Mouse (Mus musculus): ENCODE measurements around the gene Panx1.

Gene Panx1

DNA sequence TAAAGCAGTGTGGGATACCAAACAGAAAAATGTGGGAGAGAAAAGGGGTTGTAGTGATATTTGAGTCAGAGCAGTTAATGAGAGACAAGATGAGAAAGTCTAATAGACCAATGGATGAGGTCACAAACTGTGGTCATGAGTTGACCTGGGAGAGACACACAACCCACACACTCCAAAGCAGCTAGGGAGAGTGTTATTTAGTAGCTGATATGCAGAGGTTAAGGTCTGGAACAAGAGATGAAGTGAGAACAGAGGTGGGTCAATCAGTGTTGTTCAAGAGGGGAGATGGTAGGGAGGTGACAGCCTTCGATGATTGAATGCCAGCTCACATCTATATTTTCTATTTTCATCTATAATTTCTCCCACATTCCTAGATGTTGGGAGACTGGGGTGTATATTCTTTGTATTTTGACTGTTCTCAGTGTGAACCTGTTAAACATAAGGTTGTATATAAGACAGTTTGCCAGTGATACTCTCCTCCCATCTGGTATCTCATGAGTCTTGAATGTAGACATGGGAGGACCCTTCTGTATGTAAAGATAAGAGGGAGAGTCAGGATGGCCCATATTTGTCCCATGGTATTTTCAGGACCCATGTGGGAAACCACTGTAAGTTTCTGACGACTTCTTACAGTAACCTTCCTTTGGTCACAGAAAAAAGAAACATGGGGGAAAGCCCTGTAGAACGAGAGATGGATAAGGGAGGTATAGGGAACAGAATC lies 74.3 kb downstream of the Panx1 start:
- DNase-seq (ENCODE audit: low spot score) = no peak

DNA sequence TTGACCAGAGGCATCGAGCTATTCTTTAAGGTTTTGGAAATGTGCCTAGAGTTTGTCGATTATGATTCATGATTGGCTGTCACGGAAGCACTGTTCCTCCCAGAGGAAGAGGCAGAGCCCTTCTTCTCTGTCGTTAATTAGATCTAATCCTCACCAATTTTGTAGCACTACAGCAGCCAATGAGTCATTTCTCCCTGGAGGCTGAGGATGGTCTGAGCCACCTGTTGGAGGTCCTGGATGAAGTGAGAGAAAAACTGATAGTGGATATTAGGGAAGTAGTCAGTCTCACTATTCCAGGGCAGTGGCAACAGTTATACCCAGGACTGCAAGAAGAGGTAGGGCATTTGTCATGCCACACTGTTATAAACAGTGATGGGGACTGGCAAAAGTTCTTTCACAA lies 75.1 kb downstream of the Panx1 start:
- DNase-seq (ENCODE audit: low spot score) = no peak

DNA sequence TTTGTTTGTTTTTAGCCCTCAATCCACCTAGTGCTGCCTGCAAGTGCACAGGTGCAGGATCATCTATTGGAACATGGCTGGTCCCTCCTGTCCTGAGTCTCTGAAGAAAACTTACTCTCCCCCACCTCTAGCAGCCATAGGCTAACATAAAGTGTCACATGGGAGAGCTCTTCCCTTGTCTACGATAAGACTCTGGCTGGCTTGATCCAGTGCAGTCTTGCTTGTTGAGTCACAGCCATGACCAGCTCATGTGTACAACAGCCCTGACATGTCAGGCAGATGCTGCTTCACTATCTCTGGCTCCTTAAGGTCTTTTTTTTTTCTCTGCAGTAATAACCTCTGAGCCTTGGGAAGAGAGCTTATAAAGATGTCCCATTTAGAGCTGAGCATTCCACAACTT lies 77.7 kb downstream of the Panx1 start:
- DNase-seq (ENCODE audit: low spot score) = no peak

DNA sequence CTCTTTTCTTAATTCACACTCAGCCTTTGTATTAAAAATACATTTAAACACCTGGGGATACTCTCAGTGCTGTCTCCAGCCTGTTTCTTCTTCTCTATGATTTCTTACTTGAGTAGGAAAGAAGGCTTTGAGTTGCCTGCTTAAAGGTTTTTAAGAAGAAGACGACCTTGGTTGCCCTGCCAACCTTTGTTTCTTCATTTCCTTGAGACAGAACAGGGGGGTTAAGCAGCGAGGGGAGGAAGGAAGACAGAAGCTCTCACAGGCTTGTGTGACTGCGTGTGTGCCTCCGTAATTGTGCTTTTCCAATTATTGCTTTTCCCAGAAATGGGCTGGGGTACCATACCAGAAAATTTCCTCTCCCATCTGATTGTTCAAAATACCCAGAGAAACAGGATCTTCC lies 78.5 kb downstream of the Panx1 start:
- DNase-seq (ENCODE audit: low spot score) = no peak

DNA sequence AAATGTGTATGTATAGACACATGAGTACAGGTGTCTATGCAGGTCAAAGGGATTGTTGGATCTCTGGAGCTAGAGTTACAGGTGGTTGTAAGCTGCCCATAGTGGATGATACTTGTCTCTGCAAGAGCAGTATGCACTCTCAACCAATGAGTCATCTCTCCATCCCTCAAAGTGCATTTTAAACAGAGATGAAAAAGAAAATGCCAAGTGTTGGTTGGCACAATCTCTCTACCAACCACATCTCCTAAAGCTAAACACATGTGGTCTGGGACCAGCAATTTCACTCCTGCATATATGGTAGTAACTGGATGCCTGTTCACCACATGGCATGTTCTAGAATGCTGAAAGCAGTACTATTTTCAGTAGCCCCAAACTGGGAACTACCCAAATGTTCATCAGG lies 79.9 kb downstream of the Panx1 start:
- no peak for DNase-seq (ENCODE audit: low spot score)

DNA sequence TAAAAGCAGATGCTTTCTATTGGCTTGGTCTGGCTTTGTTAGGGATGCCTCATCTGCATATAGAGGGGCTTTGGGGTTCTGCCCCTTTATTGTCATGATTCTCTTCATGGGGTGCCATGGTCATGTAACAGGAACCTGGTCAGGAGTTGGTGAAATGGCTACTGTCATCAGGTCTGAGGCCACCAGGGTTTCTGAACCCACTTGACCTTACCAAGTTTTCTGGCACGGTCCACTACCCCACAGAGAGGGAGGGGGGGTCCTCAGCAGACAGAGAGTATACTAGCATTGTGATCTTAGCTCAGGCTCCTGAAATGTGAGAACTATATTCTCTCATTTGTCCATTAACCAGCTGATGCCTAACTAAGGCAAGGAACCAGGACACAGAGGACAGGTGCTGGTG lies 82.5 kb downstream of the Panx1 start:
- DNase-seq (ENCODE audit: low spot score) = no peak

DNA sequence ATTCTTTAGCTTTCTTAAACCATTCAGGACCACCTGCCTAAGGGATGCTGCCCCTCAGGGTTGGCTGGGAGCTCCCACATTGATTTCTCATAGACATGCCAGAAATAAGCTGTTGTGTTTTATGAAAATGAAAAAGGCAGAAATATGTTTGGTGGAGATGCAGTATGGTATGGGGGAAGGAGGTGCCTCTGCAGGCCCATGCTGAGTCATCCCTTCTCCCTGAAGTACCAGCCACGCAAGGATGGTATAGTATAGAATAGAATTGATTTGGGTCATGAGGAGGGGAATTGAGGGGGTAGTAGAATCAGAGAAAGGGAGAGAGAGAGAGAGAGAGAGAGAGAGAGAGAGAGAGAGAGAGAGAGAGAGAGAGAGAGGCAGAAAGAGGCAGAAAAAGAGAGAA lies 90.6 kb downstream of the Panx1 start:
- DNase-seq (ENCODE audit: low spot score) = no peak

All from embryo, embryonic 10.5 days (tissue).